Mouse (Mus musculus) cerebellum, adult 9-10 months (tissue): ENCODE data around the gene M6pr.
A peak's percentile ranks its signal among the peaks of the same experiment; 100 is the strongest.

Source experiments
- DNase-seq: peaks from one replicate; pipeline ENCODE4 v3.0.0; 2022

M6pr gene

GRCm38 (mm10) chr6:122299621-122300133 is 8.8 kb upstream of the M6pr start:
- DNase-seq, result no peak

GRCm38 (mm10) chr6:122302121-122302520 is 6.4 kb upstream of the M6pr start:
- no peak for DNase-seq

GRCm38 (mm10) chr6:122302661-122303060 is 5.9 kb upstream of the M6pr start:
- no peak for DNase-seq

- no peak for DNase-seq
Observed at GRCm38 (mm10) chr6:122303526-122303925, 5.0 kb upstream of the M6pr start.

GRCm38 (mm10) chr6:122304355-122304754 is 4.2 kb upstream of the M6pr start:
- DNase-seq, result peak; percentile 76

GRCm38 (mm10) chr6:122304790-122305555 is 3.5 kb upstream of the M6pr start:
- DNase-seq, result no peak

GRCm38 (mm10) chr6:122306707-122307106 is 1.8 kb upstream of the M6pr start:
- no peak for DNase-seq

- DNase-seq, result no peak
Observed at GRCm38 (mm10) chr6:122308136-122308504, 400 bp upstream of the M6pr start.

GRCm38 (mm10) chr6:122309446-122309960 is 983 bp downstream of the M6pr start:
- no peak for DNase-seq

- peak; percentile 8 for DNase-seq
Observed at GRCm38 (mm10) chr6:122310187-122310820, 1.8 kb downstream of the M6pr start.

GRCm38 (mm10) chr6:122318726-122319125 is 10.2 kb downstream of the M6pr start:
- DNase-seq, result no peak

GRCm38 (mm10) chr6:122325361-122325975 is 16.9 kb downstream of the M6pr start:
- no peak for DNase-seq

- DNase-seq, result no peak
Observed at GRCm38 (mm10) chr6:122333081-122333612, 24.6 kb downstream of the M6pr start.

GRCm38 (mm10) chr6:122334786-122335340 is 26.3 kb downstream of the M6pr start:
- no peak for DNase-seq

- peak; percentile 40 for DNase-seq
Observed at GRCm38 (mm10) chr6:122337546-122337945, 29.0 kb downstream of the M6pr start.

GRCm38 (mm10) chr6:122339047-122339647 is 30.6 kb downstream of the M6pr start:
- peak; percentile 62 for DNase-seq

GRCm38 (mm10) chr6:122339648-122340341 is 31.3 kb downstream of the M6pr start:
- DNase-seq, result peak; percentile 80

GRCm38 (mm10) chr6:122340349-122341000 is 32.0 kb downstream of the M6pr start, which contains the start of gene Phc1:
Gene Phc1 (minus strand): TSS chr6:122340561.
- DNase-seq, result peak; percentile 54

- DNase-seq, result peak; percentile 17
Observed at GRCm38 (mm10) chr6:122341038-122341810, 32.7 kb downstream of the M6pr start.

- no peak for DNase-seq
Observed at GRCm38 (mm10) chr6:122342125-122342524, 33.6 kb downstream of the M6pr start.
